Mouse (Mus musculus) testis, adult 2 months (tissue): Measurements from ENCODE around the gene Mms19.

Experiments used
- CTCF ChIP-seq: fragments of 200-500 bp; IDR thresholded peaks from 2 replicates; pipeline ENCODE4 v1.5.1; 2012; ENCODE audit warnings: low read depth, mild to moderate bottlenecking, inconsistent platforms, low read length, moderate library complexity; ENCODE audit not compliant: control insufficient read depth, insufficient read depth, insufficient replicate concordance
- POLR2A ChIP-seq: fragments of 200-500 bp; IDR thresholded peaks from 2 replicates; pipeline ENCODE4 v1.6.1; 2012; ENCODE audit warnings: low read depth, mild to moderate bottlenecking, inconsistent platforms, low read length, moderate library complexity; ENCODE audit not compliant: control insufficient read depth

DNA sequence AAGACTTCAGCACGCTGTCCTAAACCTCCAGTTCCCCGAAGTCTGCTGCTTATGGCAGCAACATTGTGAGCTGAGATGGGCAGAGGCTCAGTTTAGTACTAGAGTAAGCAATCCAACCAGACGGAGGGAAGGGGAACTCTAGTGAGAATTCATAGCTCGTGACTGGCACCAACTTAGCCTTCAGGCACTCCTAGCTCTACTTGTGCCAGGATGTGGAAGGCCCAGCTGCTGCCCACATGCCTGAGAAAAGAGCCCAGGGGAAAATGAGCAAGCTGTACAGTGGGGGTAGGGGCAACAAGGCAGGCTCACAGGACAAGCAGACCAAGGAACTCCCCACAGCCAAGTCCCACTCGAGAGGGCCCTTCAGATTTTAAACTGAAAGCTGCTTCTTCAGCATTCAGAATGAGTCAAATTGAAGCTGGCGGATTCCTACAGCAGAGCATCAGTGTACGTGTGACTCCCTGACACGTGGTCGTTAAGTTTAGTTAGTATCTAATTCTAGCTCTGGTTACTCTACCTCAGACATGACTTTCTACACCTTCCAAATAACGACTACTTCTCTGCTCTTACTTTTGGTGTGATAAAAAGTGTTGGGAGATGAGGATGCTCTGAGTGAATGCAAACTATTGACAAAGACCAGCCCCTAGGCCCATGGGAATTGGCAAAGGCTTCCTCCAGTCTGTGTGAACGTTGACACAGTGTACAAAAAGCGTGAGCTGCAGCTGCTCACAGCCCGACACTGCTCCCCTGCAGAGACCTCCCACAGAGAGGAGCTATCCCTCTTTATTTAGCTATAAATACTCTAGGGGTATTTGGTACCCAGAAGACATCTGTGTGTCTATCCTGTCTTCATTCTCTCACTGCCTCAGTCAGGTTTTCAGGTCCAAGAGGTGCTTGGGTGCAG, 6.8 kb downstream of the Mms19 start:
- TF ChIP-seq CTCF, result no peak
- TF ChIP-seq POLR2A, result no peak
